Mouse (Mus musculus) midbrain, embryonic 15.5 days (tissue): ENCODE measurements around the gene Tnfsf13. TPM values are rescaled to one million over a fixed set of nuclear protein-coding genes. Genes with fewer than 3 reads are reported as not detected.
"Not testable (repeated sequence)": the region's sequence is repeated elsewhere in the genome, so short reads cannot be mapped to it uniquely, and the experiment has no call there.

Experiments
- ATAC-seq: fragments of 200-750 bp; cut with Nextera tagmentation; replicated peaks from 2 replicates; pipeline ENCODE4 v1.8.0; 2017; ENCODE audit warnings: moderate TSS enrichment
- H3K27ac ChIP-seq: fragments of 300-500 bp; sonication (generic); 2 replicates; pipeline ENCODE4 v1.5.1; 2015; ENCODE audit warnings: mild to moderate bottlenecking, inconsistent platforms
- H3K27me3 ChIP-seq: fragments of 300-500 bp; sonication (generic); replicated peaks from 2 replicates; pipeline ENCODE4 v1.6.1; 2015; ENCODE audit warnings: inconsistent platforms
- H3K36me3 ChIP-seq: fragments of 300-500 bp; sonication (generic); replicated peaks from 2 replicates; pipeline ENCODE4 v1.6.1; 2015; ENCODE audit warnings: inconsistent platforms
- H3K4me1 ChIP-seq: fragments of 300-500 bp; sonication (generic); 2 replicates; pipeline ENCODE4 v1.6.1; 2015; ENCODE audit warnings: inconsistent platforms
- H3K4me2 ChIP-seq: fragments of 300-500 bp; sonication (generic); 2 replicates; pipeline ENCODE4 v1.6.1; 2015; ENCODE audit warnings: inconsistent platforms, mild to moderate bottlenecking, moderate library complexity
- H3K4me3 ChIP-seq: fragments of 300-500 bp; sonication (generic); 2 replicates; pipeline ENCODE4 v1.5.1; 2015; ENCODE audit warnings: mild to moderate bottlenecking, inconsistent platforms
- H3K9ac ChIP-seq: fragments of 300-500 bp; sonication (generic); 2 replicates; pipeline ENCODE4 v1.6.1; 2015; ENCODE audit warnings: mild to moderate bottlenecking, inconsistent platforms
- H3K9me3 ChIP-seq: fragments of 300-500 bp; sonication (generic); 2 replicates; pipeline ENCODE4 v1.6.1; 2016; ENCODE audit warnings: inconsistent platforms
- whole genome bisulfite sequencing: fragments of 180-500 bp; shearing (Covaris S2); methylation state at CpG from one replicate; pipeline ENCODE4 v1.1.7; 2015; ENCODE audit warnings: mixed read lengths; 5-methylcytosine and 5-hydroxymethylcytosine counted together
- polyA plus RNA-seq: library from polyadenylated mRNA; unstranded; fragments of >200 nt; fragmentation: Nextera tagmentation; extraction: Ambion mirVana; gene quantifications from 2 replicates; pipeline ENCODE4 v1.2.1, GENCODE M21; 2015

The Tnfsf13 gene
- polyA plus RNA-seq, result 0.37 and 0.68 TPM in 2 replicates

GRCm38 (mm10) chr11:69685526-69686148, at the start of gene Tnfsf13:
Gene Tnfsf13, minus strand, starts transcription at chr11:69685784.
- 43% methylated on average over 10 of the region's 10 CpGs for WGBS
- no peak within 1 kb of the TSS for H3K4me2 ChIP-seq
- peak within 1 kb of the TSS; percentile 75 for H3K27ac ChIP-seq

GRCm38 (mm10) chr11:69731408-69731807, 45.8 kb upstream of the Tnfsf13 start:
- H3K4me3 ChIP-seq, H3K4me1 ChIP-seq, H3K27ac ChIP-seq, H3K9me3 ChIP-seq, H3K4me2 ChIP-seq, ATAC-seq, H3K9ac ChIP-seq, H3K27me3 ChIP-seq: not testable (repeated sequence)
- peaks cover 29% of the 10 kb centered on the region for H3K36me3 ChIP-seq
- WGBS, result 70% methylated on average over 3 of the region's 3 CpGs

More at GRCm38 (mm10) chr11:69685526-69686148, at the start of gene Tnfsf13:
- no peaks in the 10 kb centered on the region for H3K36me3 ChIP-seq
- H3K4me1 ChIP-seq, result peaks cover 28% of the 10 kb centered on the region
- H3K9ac ChIP-seq, result peak within 1 kb of the TSS; percentile 17; the same call in 1 of the 2 replicates
- no peak within 1 kb of the TSS for H3K4me3 ChIP-seq
- H3K9me3 ChIP-seq, result no peaks in the 10 kb centered on the region
- 0 out of 2 replicates have a peak, but pooled peaks cover 3% of the 10 kb centered on the region for H3K27me3 ChIP-seq
- ATAC-seq, result no peak

- H3K4me3 ChIP-seq, result no peak overlapping the region
- no peaks in the 10 kb centered on the region for H3K9me3 ChIP-seq
- WGBS, result 16% methylated on average over 3 of the region's 3 CpGs
- no peaks in the 10 kb centered on the region for H3K4me1 ChIP-seq
- no peaks in the 10 kb centered on the region for H3K27me3 ChIP-seq
- ATAC-seq, result no peak
- no peak overlapping the region for H3K4me2 ChIP-seq
- no peak overlapping the region for H3K27ac ChIP-seq
- H3K9ac ChIP-seq, result no peak overlapping the region
- H3K36me3 ChIP-seq, result peaks cover 6% of the 10 kb centered on the region
Observed at GRCm38 (mm10) chr11:69729063-69729462, 43.5 kb upstream of the Tnfsf13 start.

GRCm38 (mm10) chr11:69725951-69726350, 40.4 kb upstream of the Tnfsf13 start:
- no peaks in the 10 kb centered on the region for H3K4me1 ChIP-seq
- H3K9me3 ChIP-seq, result no peaks in the 10 kb centered on the region
- H3K27ac ChIP-seq, result no peak overlapping the region
- no peak for ATAC-seq
- no peaks in the 10 kb centered on the region for H3K27me3 ChIP-seq
- no peak overlapping the region for H3K4me2 ChIP-seq
- H3K36me3 ChIP-seq, result no peaks in the 10 kb centered on the region
- no peak overlapping the region for H3K4me3 ChIP-seq
- H3K9ac ChIP-seq, result no peak overlapping the region
- 42% methylated on average over 5 of the region's 5 CpGs for WGBS

GRCm38 (mm10) chr11:69723074-69723473, 37.5 kb upstream of the Tnfsf13 start:
- Histone ChIP-seq H3K4me1 (no peaks in the 10 kb centered on the region), H3K36me3 (no peaks in the 10 kb centered on the region), H3K27ac (no peak overlapping the region), H3K4me2 (no peak overlapping the region), H3K9me3 (no peaks in the 10 kb centered on the region), H3K27me3 (no peaks in the 10 kb centered on the region), H3K9ac (no peak overlapping the region), H3K4me3 (no peak overlapping the region)
- ATAC-seq, result no peak
- WGBS, result 31% methylated on average over 2 of the region's 2 CpGs

- Histone ChIP-seq H3K27ac (no peak overlapping the region), H3K4me3 (no peak overlapping the region), H3K36me3 (no peaks in the 10 kb centered on the region), H3K4me1 (no peaks in the 10 kb centered on the region), H3K9me3 (no peaks in the 10 kb centered on the region), H3K9ac (no peak overlapping the region), H3K4me2 (no peak overlapping the region), H3K27me3 (no peaks in the 10 kb centered on the region)
- no peak for ATAC-seq
- WGBS, result 82% methylated on average over 6 of the region's 6 CpGs
Observed at GRCm38 (mm10) chr11:69720852-69721251, 35.3 kb upstream of the Tnfsf13 start.

- Histone ChIP-seq H3K4me2 (no peak overlapping the region), H3K27ac (no peak overlapping the region)
- no peak for ATAC-seq
Observed at GRCm38 (mm10) chr11:69719423-69719822, 33.8 kb upstream of the Tnfsf13 start.

GRCm38 (mm10) chr11:69718661-69719060, 33.1 kb upstream of the Tnfsf13 start:
- WGBS, result 19% methylated on average over 15 of the region's 15 CpGs
- Histone ChIP-seq H3K4me2 (no peak overlapping the region), H3K27ac (no peak overlapping the region), H3K27me3 (no peaks in the 10 kb centered on the region), H3K4me1 (no peaks in the 10 kb centered on the region), H3K9ac (no peak overlapping the region), H3K4me3 (no peak overlapping the region), H3K9me3 (no peaks in the 10 kb centered on the region), H3K36me3 (no peaks in the 10 kb centered on the region)
- ATAC-seq, result no peak

More at GRCm38 (mm10) chr11:69719423-69719822, 33.8 kb upstream of the Tnfsf13 start:
- H3K9ac ChIP-seq, result no peak overlapping the region
- 72% methylated on average over 6 of the region's 6 CpGs for WGBS
- H3K27me3 ChIP-seq, result no peaks in the 10 kb centered on the region
- no peaks in the 10 kb centered on the region for H3K36me3 ChIP-seq
- H3K4me1 ChIP-seq, result no peaks in the 10 kb centered on the region
- H3K9me3 ChIP-seq, result no peaks in the 10 kb centered on the region
- H3K4me3 ChIP-seq, result no peak overlapping the region

- H3K27ac ChIP-seq, result no peak overlapping the region
- no peaks in the 10 kb centered on the region for H3K36me3 ChIP-seq
- H3K27me3 ChIP-seq, result no peaks in the 10 kb centered on the region
- H3K9me3 ChIP-seq, result no peaks in the 10 kb centered on the region
- no peak overlapping the region for H3K4me3 ChIP-seq
- H3K4me2 ChIP-seq, result no peak overlapping the region
- no peaks in the 10 kb centered on the region for H3K4me1 ChIP-seq
- no peak for ATAC-seq
- 55% methylated on average over 4 of the region's 4 CpGs for WGBS
- no peak overlapping the region for H3K9ac ChIP-seq
Observed at GRCm38 (mm10) chr11:69716953-69717352, 31.4 kb upstream of the Tnfsf13 start.

GRCm38 (mm10) chr11:69715929-69716328, 30.3 kb upstream of the Tnfsf13 start:
- Histone ChIP-seq H3K36me3 (no peaks in the 10 kb centered on the region), H3K4me1 (no peaks in the 10 kb centered on the region), H3K27me3 (no peaks in the 10 kb centered on the region), H3K9ac (no peak overlapping the region), H3K4me2 (no peak overlapping the region), H3K9me3 (no peaks in the 10 kb centered on the region), H3K4me3 (no peak overlapping the region), H3K27ac (no peak overlapping the region)
- ATAC-seq, result no peak
- 25% methylated on average over 5 of the region's 5 CpGs for WGBS

GRCm38 (mm10) chr11:69715482-69715881, 29.9 kb upstream of the Tnfsf13 start:
- H3K9me3 ChIP-seq, result no peaks in the 10 kb centered on the region
- no peaks in the 10 kb centered on the region for H3K4me1 ChIP-seq
- no peak overlapping the region for H3K4me3 ChIP-seq
- 63% methylated on average over 9 of the region's 9 CpGs for WGBS
- H3K36me3 ChIP-seq, result no peaks in the 10 kb centered on the region
- no peak for ATAC-seq
- H3K27me3 ChIP-seq, result no peaks in the 10 kb centered on the region
- H3K4me2 ChIP-seq, result no peak overlapping the region
- no peak overlapping the region for H3K27ac ChIP-seq
- H3K9ac ChIP-seq, result no peak overlapping the region

- Histone ChIP-seq H3K4me1 (no peaks in the 10 kb centered on the region), H3K9me3 (no peaks in the 10 kb centered on the region), H3K4me3 (no peak overlapping the region), H3K27ac (no peak overlapping the region), H3K9ac (no peak overlapping the region), H3K36me3 (no peaks in the 10 kb centered on the region), H3K27me3 (no peaks in the 10 kb centered on the region), H3K4me2 (no peak overlapping the region)
- ATAC-seq, result no peak
- WGBS, result 65% methylated on average over 18 of the region's 18 CpGs
Observed at GRCm38 (mm10) chr11:69714636-69715329, 29.2 kb upstream of the Tnfsf13 start.
